Mouse (Mus musculus): ENCODE data around the gene Sf3a1. TPM values are rescaled to one million over a fixed set of nuclear protein-coding genes. Genes with fewer than 3 reads are reported as not detected.

The Sf3a1 gene
- polyA plus RNA-seq, 1 experiment from 2014 or later, result 44.8 TPM

- Histone ChIP-seq H3K9ac (no peak overlapping the region), H3K27me3 (no peaks in the 10 kb centered on the region), H3K9me3 (no peaks in the 10 kb centered on the region), H3K4me1 (peaks cover 19% of the 10 kb centered on the region), H3K4me3 (no peak overlapping the region), H3K4me2 (no peak overlapping the region), H3K36me3 (no peaks in the 10 kb centered on the region), H3K27ac (no peak overlapping the region)
- WGBS, result 79% methylated on average over 6 of the region's 6 CpGs
- ATAC-seq (ENCODE audit: borderline replicate concordance, extremely low read depth, low FRiP score, low TSS enrichment), result no peak
Observed at GRCm38 (mm10) chr11:4189182-4189581, 29.0 kb downstream of the Sf3a1 start.

- H3K9me3 ChIP-seq, result no peaks in the 10 kb centered on the region
- H3K27me3 ChIP-seq, result no peaks in the 10 kb centered on the region
- no peak overlapping the region for H3K4me3 ChIP-seq
- H3K36me3 ChIP-seq, result no peaks in the 10 kb centered on the region
- no peak overlapping the region for H3K27ac ChIP-seq
- WGBS, result 79% methylated on average over 3 of the region's 3 CpGs
- H3K4me2 ChIP-seq, result no peak overlapping the region
- peaks cover 19% of the 10 kb centered on the region for H3K4me1 ChIP-seq
- ATAC-seq (ENCODE audit: borderline replicate concordance, extremely low read depth, low FRiP score, low TSS enrichment), result no peak
- H3K9ac ChIP-seq, result no peak overlapping the region
Observed at GRCm38 (mm10) chr11:4190677-4191076, 30.5 kb downstream of the Sf3a1 start.

GRCm38 (mm10) chr11:4192757-4193156, 32.6 kb downstream of the Sf3a1 start:
- H3K27ac ChIP-seq, result no peak overlapping the region
- H3K4me1 ChIP-seq, result peaks cover 22% of the 10 kb centered on the region
- WGBS, result 73% methylated on average over 3 of the region's 3 CpGs
- no peak for ATAC-seq (ENCODE audit: borderline replicate concordance, extremely low read depth, low FRiP score, low TSS enrichment)
- H3K27me3 ChIP-seq, result no peaks in the 10 kb centered on the region
- no peaks in the 10 kb centered on the region for H3K9me3 ChIP-seq
- no peak overlapping the region for H3K4me2 ChIP-seq
- no peaks in the 10 kb centered on the region for H3K36me3 ChIP-seq
- H3K4me3 ChIP-seq, result no peak overlapping the region
- H3K9ac ChIP-seq, result no peak overlapping the region

GRCm38 (mm10) chr11:4193420-4193819, 33.3 kb downstream of the Sf3a1 start:
- Histone ChIP-seq H3K27ac (no peak overlapping the region), H3K4me2 (no peak overlapping the region), H3K4me1 (peaks cover 20% of the 10 kb centered on the region; the same call in 1 of the 2 replicates)

GRCm38 (mm10) chr11:4195597-4196031, 35.5 kb downstream of the Sf3a1 start:
- Histone ChIP-seq H3K27me3 (no peaks in the 10 kb centered on the region), H3K9me3 (no peaks in the 10 kb centered on the region), H3K36me3 (no peaks in the 10 kb centered on the region), H3K9ac (no peak overlapping the region), H3K4me2 (no peak overlapping the region), H3K4me1 (peaks cover 17% of the 10 kb centered on the region; the same call in 1 of the 2 replicates), H3K27ac (no peak overlapping the region), H3K4me3 (no peak overlapping the region)
- 66% methylated on average over 3 of the region's 3 CpGs for whole genome bisulfite sequencing
- ATAC-seq (ENCODE audit: borderline replicate concordance, extremely low read depth, low FRiP score, low TSS enrichment), result no peak

More at GRCm38 (mm10) chr11:4193420-4193819, 33.3 kb downstream of the Sf3a1 start:
- H3K9ac ChIP-seq, result no peak overlapping the region
- H3K36me3 ChIP-seq, result no peaks in the 10 kb centered on the region
- no peak overlapping the region for H3K4me3 ChIP-seq
- no peaks in the 10 kb centered on the region for H3K9me3 ChIP-seq
- H3K27me3 ChIP-seq, result no peaks in the 10 kb centered on the region
- ATAC-seq (ENCODE audit: borderline replicate concordance, extremely low read depth, low FRiP score, low TSS enrichment), result no peak

- Histone ChIP-seq H3K36me3 (no peaks in the 10 kb centered on the region), H3K27me3 (no peaks in the 10 kb centered on the region), H3K4me1 (peaks cover 13% of the 10 kb centered on the region; the same call in 1 of the 2 replicates), H3K27ac (peak overlapping the region; percentile 60; the same call in 1 of the 2 replicates), H3K9ac (no peak overlapping the region), H3K4me3 (no peak overlapping the region), H3K4me2 (no peak overlapping the region), H3K9me3 (no peaks in the 10 kb centered on the region)
- ATAC-seq (ENCODE audit: borderline replicate concordance, extremely low read depth, low FRiP score, low TSS enrichment), result peak; percentile 57
- 49% methylated on average over 8 of the region's 8 CpGs for WGBS
Observed at GRCm38 (mm10) chr11:4196636-4197035, 36.5 kb downstream of the Sf3a1 start.

GRCm38 (mm10) chr11:4197691-4198090, 37.5 kb downstream of the Sf3a1 start:
- 76% methylated on average over 1 of the region's 1 CpGs for WGBS
- Histone ChIP-seq H3K9me3 (no peaks in the 10 kb centered on the region), H3K4me2 (no peak overlapping the region), H3K36me3 (no peaks in the 10 kb centered on the region), H3K9ac (no peak overlapping the region), H3K27me3 (no peaks in the 10 kb centered on the region), H3K4me3 (no peak overlapping the region), H3K27ac (peak overlapping the region; percentile 60; the same call in 1 of the 2 replicates), H3K4me1 (peaks cover 15% of the 10 kb centered on the region; the same call in 1 of the 2 replicates)
- ATAC-seq (ENCODE audit: borderline replicate concordance, extremely low read depth, low FRiP score, low TSS enrichment), result no peak

GRCm38 (mm10) chr11:4201981-4202700, 42.0 kb downstream of the Sf3a1 start:
- WGBS, result 45% methylated on average over 11 of the region's 11 CpGs
- no peak overlapping the region for H3K4me3 ChIP-seq
- H3K36me3 ChIP-seq, result peaks cover 5% of the 10 kb centered on the region
- H3K4me2 ChIP-seq, result no peak overlapping the region
- no peak overlapping the region for H3K27ac ChIP-seq
- H3K9me3 ChIP-seq, result no peaks in the 10 kb centered on the region
- ATAC-seq (ENCODE audit: borderline replicate concordance, extremely low read depth, low FRiP score, low TSS enrichment), result no peak
- H3K9ac ChIP-seq, result no peak overlapping the region
- H3K27me3 ChIP-seq, result no peaks in the 10 kb centered on the region
- H3K4me1 ChIP-seq, result peaks cover 18% of the 10 kb centered on the region; the same call in 1 of the 2 replicates

- no peaks in the 10 kb centered on the region for H3K9me3 ChIP-seq
- peaks cover 7% of the 10 kb centered on the region for H3K36me3 ChIP-seq
- ATAC-seq (ENCODE audit: borderline replicate concordance, extremely low read depth, low FRiP score, low TSS enrichment), result no peak
Observed at GRCm38 (mm10) chr11:4202995-4203704, 43.0 kb downstream of the Sf3a1 start.

GRCm38 (mm10) chr11:4203705-4204074, 43.5 kb downstream of the Sf3a1 start:
- peaks cover 12% of the 10 kb centered on the region; the same call in 1 of the 2 replicates for H3K4me1 ChIP-seq
- H3K36me3 ChIP-seq, result peaks cover 13% of the 10 kb centered on the region
- no peaks in the 10 kb centered on the region for H3K9me3 ChIP-seq
- H3K27ac ChIP-seq, result 0 out of 2 replicates have a peak overlapping the region, but pooled peaks have one; percentile 32
- no peak overlapping the region for H3K4me2 ChIP-seq
- H3K9ac ChIP-seq, result no peak overlapping the region
- H3K4me3 ChIP-seq, result no peak overlapping the region
- H3K27me3 ChIP-seq, result no peaks in the 10 kb centered on the region
- no peak for ATAC-seq (ENCODE audit: borderline replicate concordance, extremely low read depth, low FRiP score, low TSS enrichment)
- 28% methylated on average over 2 of the region's 2 CpGs for WGBS

More at GRCm38 (mm10) chr11:4202995-4203704, 43.0 kb downstream of the Sf3a1 start:
- 69% methylated on average over 12 of the region's 12 CpGs for WGBS
- H3K4me3 ChIP-seq, result no peak overlapping the region
- H3K4me2 ChIP-seq, result no peak overlapping the region
- H3K27me3 ChIP-seq, result no peaks in the 10 kb centered on the region
- H3K27ac ChIP-seq, result 0 out of 2 replicates have a peak overlapping the region, but pooled peaks have one; percentile 32
- no peak overlapping the region for H3K9ac ChIP-seq
- peaks cover 12% of the 10 kb centered on the region; the same call in 1 of the 2 replicates for H3K4me1 ChIP-seq

GRCm38 (mm10) chr11:4205097-4205655, 45.0 kb downstream of the Sf3a1 start:
- 68% methylated on average over 5 of the region's 5 CpGs for WGBS
- no peak overlapping the region for H3K9ac ChIP-seq
- peaks cover 13% of the 10 kb centered on the region for H3K36me3 ChIP-seq
- peaks cover 12% of the 10 kb centered on the region; the same call in 1 of the 2 replicates for H3K4me1 ChIP-seq
- H3K4me2 ChIP-seq, result no peak overlapping the region
- no peak for ATAC-seq (ENCODE audit: borderline replicate concordance, extremely low read depth, low FRiP score, low TSS enrichment)
- H3K27me3 ChIP-seq, result no peaks in the 10 kb centered on the region
- no peaks in the 10 kb centered on the region for H3K9me3 ChIP-seq
- no peak overlapping the region for H3K4me3 ChIP-seq
- H3K27ac ChIP-seq, result peak overlapping the region; percentile 29; the same call in 1 of the 2 replicates

All from lung, embryonic 15.5 days (tissue).